Mouse (Mus musculus): ENCODE data around the gene Slc39a11. TPM values are rescaled to one million over a fixed set of nuclear protein-coding genes. Genes with fewer than 3 reads are reported as not detected.

The Slc39a11 gene
- polyA plus RNA-seq, 1 experiment from 2014 or later, result 40.1 TPM

GRCm38 (mm10) chr11:113346895-113347514, 302.9 kb downstream of the Slc39a11 start:
- no peak overlapping the region for H3K4me2 ChIP-seq (ENCODE audit: low read length)
- WGBS, result 42% methylated on average over 9 of the region's 9 CpGs
- H3K36me3 ChIP-seq (ENCODE audit: control insufficient read depth, insufficient read depth, low read length), result no peaks in the 10 kb centered on the region
- no peak overlapping the region for H3K4me3 ChIP-seq (ENCODE audit: low read length)
- no peaks in the 10 kb centered on the region for H3K27me3 ChIP-seq (replicated peaks; ENCODE audit: control insufficient read depth, insufficient read depth, low read length)
- H3K4me1 ChIP-seq (ENCODE audit: control insufficient read depth, insufficient read depth, low read depth, low read length), result peaks cover 4% of the 10 kb centered on the region
- H3K9ac ChIP-seq (ENCODE audit: low read depth, low read length), result no peak overlapping the region
- peak overlapping the region; percentile 69 for H3K27ac ChIP-seq (ENCODE audit: low read depth, low read length)
- no peaks in the 10 kb centered on the region; the same call in 1 of the 2 replicates for H3K9me3 ChIP-seq (ENCODE audit: control insufficient read depth, low read length)
- 0 out of 2 replicates have a peak, but pooled peaks have one; percentile 54 for ATAC-seq

DNA sequence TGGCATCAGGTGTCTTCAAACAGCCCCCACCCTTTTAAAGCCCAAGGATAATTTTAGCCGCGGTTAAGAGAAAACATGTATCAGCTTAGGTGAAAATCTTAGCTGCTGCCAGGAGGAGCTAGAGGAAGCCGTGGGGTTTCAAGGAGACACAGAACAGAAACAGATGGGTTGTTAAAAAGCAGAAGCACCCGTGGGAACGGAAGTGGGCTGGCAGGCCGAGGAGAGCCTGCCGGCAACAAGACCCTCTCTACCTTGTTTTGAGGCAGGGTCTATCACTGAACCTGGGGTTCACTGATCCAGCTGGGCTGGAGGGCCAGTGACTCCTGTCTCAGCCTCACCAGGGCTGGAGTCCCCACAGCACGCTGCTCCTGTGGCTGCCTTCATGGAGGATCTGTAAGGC, 310.1 kb downstream of the Slc39a11 start:
- Histone ChIP-seq H3K9me3 (ENCODE audit: control insufficient read depth, low read length) (no peaks in the 10 kb centered on the region; the same call in none of the 2 replicates), H3K27me3 (replicated peaks; ENCODE audit: control insufficient read depth, insufficient read depth, low read length) (no peaks in the 10 kb centered on the region), H3K9ac (ENCODE audit: low read depth, low read length) (no peak overlapping the region), H3K4me1 (ENCODE audit: control insufficient read depth, insufficient read depth, low read depth, low read length) (no peaks in the 10 kb centered on the region), H3K27ac (ENCODE audit: low read depth, low read length) (no peak overlapping the region), H3K36me3 (ENCODE audit: control insufficient read depth, insufficient read depth, low read length) (no peaks in the 10 kb centered on the region), H3K4me2 (ENCODE audit: low read length) (no peak overlapping the region), H3K4me3 (ENCODE audit: low read length) (no peak overlapping the region)
- WGBS, result 75% methylated on average over 8 of the region's 8 CpGs
- no peak for ATAC-seq

- H3K4me2 ChIP-seq (ENCODE audit: low read length), result no peak overlapping the region
- WGBS, result 40% methylated on average over 5 of the region's 5 CpGs
- no peaks in the 10 kb centered on the region for H3K4me1 ChIP-seq (ENCODE audit: control insufficient read depth, insufficient read depth, low read depth, low read length)
- no peak overlapping the region for H3K9ac ChIP-seq (ENCODE audit: low read depth, low read length)
- H3K27me3 ChIP-seq (replicated peaks; ENCODE audit: control insufficient read depth, insufficient read depth, low read length), result no peaks in the 10 kb centered on the region
- H3K27ac ChIP-seq (ENCODE audit: low read depth, low read length), result no peak overlapping the region
- H3K36me3 ChIP-seq (ENCODE audit: control insufficient read depth, insufficient read depth, low read length), result no peaks in the 10 kb centered on the region
- H3K9me3 ChIP-seq (ENCODE audit: control insufficient read depth, low read length), result no peaks in the 10 kb centered on the region; the same call in none of the 2 replicates
- H3K4me3 ChIP-seq (ENCODE audit: low read length), result no peak overlapping the region
- ATAC-seq, result no peak
Observed at GRCm38 (mm10) chr11:113338581-113338980, 311.3 kb downstream of the Slc39a11 start.

- H3K9me3 ChIP-seq (ENCODE audit: control insufficient read depth, low read length), result no peaks in the 10 kb centered on the region; the same call in 1 of the 2 replicates
- no peak for ATAC-seq
- no peak overlapping the region for H3K27ac ChIP-seq (ENCODE audit: low read depth, low read length)
- H3K36me3 ChIP-seq (ENCODE audit: control insufficient read depth, insufficient read depth, low read length), result no peaks in the 10 kb centered on the region
- H3K9ac ChIP-seq (ENCODE audit: low read depth, low read length), result no peak overlapping the region
- H3K4me3 ChIP-seq (ENCODE audit: low read length), result no peak overlapping the region
- no peak overlapping the region for H3K4me2 ChIP-seq (ENCODE audit: low read length)
- 92% methylated on average over 5 of the region's 5 CpGs for WGBS
- no peaks in the 10 kb centered on the region for H3K27me3 ChIP-seq (replicated peaks; ENCODE audit: control insufficient read depth, insufficient read depth, low read length)
- no peaks in the 10 kb centered on the region for H3K4me1 ChIP-seq (ENCODE audit: control insufficient read depth, insufficient read depth, low read depth, low read length)
Observed at GRCm38 (mm10) chr11:113335706-113336105, 314.2 kb downstream of the Slc39a11 start.

DNA sequence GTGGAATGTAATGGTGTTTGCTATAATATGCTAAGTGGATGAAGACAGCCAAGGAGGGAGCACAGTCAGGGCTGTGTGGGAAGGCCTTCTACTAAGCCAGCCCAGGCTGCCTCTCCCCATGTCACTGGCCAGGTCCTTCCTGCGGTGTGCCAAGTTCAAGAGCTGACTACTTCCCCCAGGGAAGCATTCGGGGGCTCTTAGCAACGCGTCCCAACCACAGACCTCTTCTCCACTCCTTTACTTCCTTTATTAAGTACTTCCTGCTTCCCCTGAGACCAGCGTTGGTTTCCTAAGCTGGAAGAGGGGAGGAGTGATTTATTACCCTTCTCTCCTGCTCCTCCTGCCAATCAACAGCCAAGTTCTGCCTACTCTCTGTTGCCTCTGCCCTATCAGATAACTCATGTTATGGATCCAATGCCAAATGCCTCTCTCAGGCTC, 315.4 kb downstream of the Slc39a11 start:
- H3K9ac ChIP-seq (ENCODE audit: low read depth, low read length), result no peak overlapping the region
- ATAC-seq, result peak; percentile 37; the same call in 1 of the 2 replicates
- H3K27ac ChIP-seq (ENCODE audit: low read depth, low read length), result no peak overlapping the region
- H3K4me1 ChIP-seq (ENCODE audit: control insufficient read depth, insufficient read depth, low read depth, low read length), result no peaks in the 10 kb centered on the region; the same call in 1 of the 2 replicates
- no peaks in the 10 kb centered on the region; the same call in 1 of the 2 replicates for H3K9me3 ChIP-seq (ENCODE audit: control insufficient read depth, low read length)
- H3K4me3 ChIP-seq (ENCODE audit: low read length), result no peak overlapping the region
- 56% methylated on average over 5 of the region's 5 CpGs for WGBS
- H3K4me2 ChIP-seq (ENCODE audit: low read length), result no peak overlapping the region
- no peaks in the 10 kb centered on the region for H3K27me3 ChIP-seq (replicated peaks; ENCODE audit: control insufficient read depth, insufficient read depth, low read length)
- no peaks in the 10 kb centered on the region for H3K36me3 ChIP-seq (ENCODE audit: control insufficient read depth, insufficient read depth, low read length)

- H3K4me2 ChIP-seq (ENCODE audit: low read length), result no peak overlapping the region
- 32% methylated on average over 9 of the region's 9 CpGs for WGBS
- no peak overlapping the region for H3K9ac ChIP-seq (ENCODE audit: low read depth, low read length)
- no peaks in the 10 kb centered on the region for H3K27me3 ChIP-seq (replicated peaks; ENCODE audit: control insufficient read depth, insufficient read depth, low read length)
- no peak overlapping the region for H3K27ac ChIP-seq (ENCODE audit: low read depth, low read length)
- H3K4me1 ChIP-seq (ENCODE audit: control insufficient read depth, insufficient read depth, low read depth, low read length), result no peaks in the 10 kb centered on the region; the same call in 1 of the 2 replicates
- no peak overlapping the region for H3K4me3 ChIP-seq (ENCODE audit: low read length)
- no peak for ATAC-seq
- no peaks in the 10 kb centered on the region for H3K36me3 ChIP-seq (ENCODE audit: control insufficient read depth, insufficient read depth, low read length)
- no peaks in the 10 kb centered on the region; the same call in 1 of the 2 replicates for H3K9me3 ChIP-seq (ENCODE audit: control insufficient read depth, low read length)
Observed at GRCm38 (mm10) chr11:113333535-113333934, 316.3 kb downstream of the Slc39a11 start.

DNA sequence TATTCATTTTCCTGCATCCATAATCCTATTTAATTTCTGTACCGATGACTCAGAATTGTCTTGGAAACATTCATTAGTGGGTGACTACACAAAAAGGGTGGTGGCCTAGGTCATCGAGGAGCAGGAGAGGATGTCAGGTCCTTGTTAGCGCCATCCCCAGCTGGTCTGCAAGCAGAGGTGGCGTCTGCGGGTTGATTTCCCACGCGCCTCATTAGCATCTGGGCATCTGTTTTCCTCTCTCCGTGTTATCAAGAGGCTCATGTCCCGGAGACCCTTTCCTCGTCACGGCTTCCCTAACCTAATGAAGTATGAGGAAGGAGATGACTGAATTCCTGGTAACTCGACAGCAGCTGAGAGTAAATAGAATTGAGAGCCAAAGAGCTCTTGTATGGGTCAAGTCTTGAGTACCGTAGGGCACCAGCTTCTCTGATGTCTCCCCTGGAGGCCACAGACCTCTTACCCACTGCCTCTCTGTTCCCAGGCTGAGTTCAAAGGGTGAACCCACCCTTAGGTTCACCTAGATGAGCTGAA, 319.8 kb downstream of the Slc39a11 start:
- 47% methylated on average over 13 of the region's 13 CpGs for WGBS
- H3K4me2 ChIP-seq (ENCODE audit: low read length), result no peak overlapping the region
- H3K9ac ChIP-seq (ENCODE audit: low read depth, low read length), result no peak overlapping the region
- peaks cover 8% of the 10 kb centered on the region for H3K4me1 ChIP-seq (ENCODE audit: control insufficient read depth, insufficient read depth, low read depth, low read length)
- H3K27me3 ChIP-seq (replicated peaks; ENCODE audit: control insufficient read depth, insufficient read depth, low read length), result no peaks in the 10 kb centered on the region
- ATAC-seq, result no peak
- H3K9me3 ChIP-seq (ENCODE audit: control insufficient read depth, low read length), result no peaks in the 10 kb centered on the region
- no peak overlapping the region for H3K4me3 ChIP-seq (ENCODE audit: low read length)
- H3K36me3 ChIP-seq (ENCODE audit: control insufficient read depth, insufficient read depth, low read length), result no peaks in the 10 kb centered on the region
- H3K27ac ChIP-seq (ENCODE audit: low read depth, low read length), result no peak overlapping the region

GRCm38 (mm10) chr11:113327499-113328062, 322.3 kb downstream of the Slc39a11 start:
- Histone ChIP-seq H3K9me3 (ENCODE audit: control insufficient read depth, low read length) (no peaks in the 10 kb centered on the region), H3K4me2 (ENCODE audit: low read length) (no peak overlapping the region), H3K9ac (ENCODE audit: low read depth, low read length) (no peak overlapping the region), H3K27me3 (replicated peaks; ENCODE audit: control insufficient read depth, insufficient read depth, low read length) (no peaks in the 10 kb centered on the region), H3K4me3 (ENCODE audit: low read length) (no peak overlapping the region), H3K36me3 (ENCODE audit: control insufficient read depth, insufficient read depth, low read length) (no peaks in the 10 kb centered on the region), H3K27ac (ENCODE audit: low read depth, low read length) (no peak overlapping the region), H3K4me1 (ENCODE audit: control insufficient read depth, insufficient read depth, low read depth, low read length) (peaks cover 8% of the 10 kb centered on the region)
- 28% methylated on average over 3 of the region's 3 CpGs for WGBS
- peak; percentile 31; the same call in 1 of the 2 replicates for ATAC-seq

DNA sequence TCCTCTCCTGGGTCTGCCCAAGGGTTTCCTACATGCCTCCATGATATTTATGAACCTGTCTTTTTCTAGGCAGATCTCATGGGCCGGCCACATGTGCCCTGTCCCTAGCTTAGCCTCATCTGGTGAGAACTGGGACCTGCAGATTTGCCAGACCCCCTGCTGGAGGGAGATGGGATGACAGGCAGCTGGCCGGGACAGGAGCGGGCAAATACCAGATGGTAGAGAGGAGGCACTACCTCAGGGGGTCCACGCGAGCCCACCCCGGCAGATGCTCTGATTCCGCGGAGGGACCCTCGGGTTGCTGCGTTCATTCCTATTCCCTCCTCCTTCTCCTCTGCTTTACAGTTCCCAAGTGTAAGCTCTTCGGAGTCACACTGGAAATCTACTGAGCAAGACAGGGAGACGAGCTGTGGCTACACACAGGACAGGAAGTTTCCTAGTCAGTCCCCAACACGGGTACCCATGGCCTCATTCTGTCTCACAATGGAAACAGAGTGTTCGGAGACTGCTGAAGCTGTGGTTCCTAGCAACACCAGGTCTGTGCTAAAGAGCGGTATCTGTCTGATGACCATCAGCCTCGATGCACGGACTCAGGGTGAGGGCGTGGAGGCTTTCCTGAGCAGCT, 323.4 kb downstream of the Slc39a11 start:
- no peaks in the 10 kb centered on the region for H3K27me3 ChIP-seq (replicated peaks; ENCODE audit: control insufficient read depth, insufficient read depth, low read length)
- no peaks in the 10 kb centered on the region for H3K9me3 ChIP-seq (ENCODE audit: control insufficient read depth, low read length)
- H3K4me2 ChIP-seq (ENCODE audit: low read length), result peak overlapping the region; percentile 42
- H3K4me3 ChIP-seq (ENCODE audit: low read length), result 0 out of 2 replicates have a peak overlapping the region, but pooled peaks have one; percentile 7
- H3K4me1 ChIP-seq (ENCODE audit: control insufficient read depth, insufficient read depth, low read depth, low read length), result peaks cover 8% of the 10 kb centered on the region
- no peak overlapping the region for H3K9ac ChIP-seq (ENCODE audit: low read depth, low read length)
- 16% methylated on average over 18 of the region's 18 CpGs for WGBS
- H3K36me3 ChIP-seq (ENCODE audit: control insufficient read depth, insufficient read depth, low read length), result no peaks in the 10 kb centered on the region
- H3K27ac ChIP-seq (ENCODE audit: low read depth, low read length), result 0 out of 2 replicates have a peak overlapping the region, but pooled peaks have one; percentile 42
- ATAC-seq, result peak; percentile 67

All from hindbrain, embryonic 16.5 days (tissue).